Mouse (Mus musculus): ENCODE data around the gene Gm5485.

Gm5485 gene

GRCm38 (mm10) chr16:48403423-48403822, 8.8 kb downstream of the Gm5485 start:
- no peak for TF ChIP-seq GATA4 (IDR thresholded peaks at IDR 0.05; ENCODE audit: insufficient replicate concordance, low read length)

DNA sequence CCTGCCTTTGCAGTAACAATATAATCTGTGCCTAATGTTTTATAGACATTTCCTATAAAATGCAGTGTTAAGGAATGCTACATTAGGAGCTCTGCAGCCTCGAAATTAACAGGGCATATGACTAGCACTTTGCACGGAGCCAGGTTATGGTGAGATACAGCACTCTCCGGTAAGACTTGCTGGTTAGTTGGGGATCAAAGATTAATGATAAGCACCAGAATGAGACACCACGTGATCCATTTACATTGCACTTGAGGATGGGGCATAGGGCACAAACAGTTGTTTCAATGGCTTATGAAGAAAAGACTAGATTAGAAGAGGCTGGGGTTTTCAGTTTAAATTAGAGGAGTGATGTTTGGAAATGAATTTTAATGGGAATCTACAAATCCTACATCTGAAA, 9.3 kb downstream of the Gm5485 start:
- TF ChIP-seq GATA4 (IDR thresholded peaks at IDR 0.05; ENCODE audit: insufficient replicate concordance, low read length), result no peak

DNA sequence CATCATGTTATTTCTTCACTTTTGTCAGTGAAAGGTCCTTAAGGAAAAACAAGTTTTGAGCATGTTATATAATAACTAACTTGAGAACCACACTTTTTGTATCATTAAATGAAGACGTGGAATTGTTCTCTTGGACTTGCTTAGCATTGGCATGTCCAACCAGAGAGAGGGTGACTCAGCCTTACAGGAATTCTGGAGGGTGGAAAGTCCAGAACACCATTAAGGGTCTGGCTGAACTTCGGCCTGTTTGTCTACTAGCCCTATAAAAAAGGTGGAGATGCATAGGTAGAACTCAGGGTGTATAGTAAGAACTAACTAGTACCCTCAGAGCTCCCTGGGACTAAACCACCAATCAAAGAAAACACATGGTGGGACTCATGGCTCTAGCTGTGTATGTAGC, 16.9 kb downstream of the Gm5485 start:
- no peak for TF ChIP-seq GATA4 (IDR thresholded peaks at IDR 0.05; ENCODE audit: insufficient replicate concordance, low read length)

- TF ChIP-seq GATA4 (IDR thresholded peaks at IDR 0.05; ENCODE audit: insufficient replicate concordance, low read length), result no peak
Measured at GRCm38 (mm10) chr16:48386982-48387381, 25.2 kb downstream of the Gm5485 start.

- TF ChIP-seq GATA4 (IDR thresholded peaks at IDR 0.05; ENCODE audit: insufficient replicate concordance, low read length), result no peak
Measured at GRCm38 (mm10) chr16:48383582-48384257, 28.5 kb downstream of the Gm5485 start.

GRCm38 (mm10) chr16:48373711-48374485, 38.3 kb downstream of the Gm5485 start:
- TF ChIP-seq GATA4 (IDR thresholded peaks at IDR 0.05; ENCODE audit: insufficient replicate concordance, low read length), result no peak

- TF ChIP-seq GATA4 (IDR thresholded peaks at IDR 0.05; ENCODE audit: insufficient replicate concordance, low read length), result no peak
Measured at GRCm38 (mm10) chr16:48372461-48372860, 39.8 kb downstream of the Gm5485 start.

- no peak for TF ChIP-seq GATA4 (IDR thresholded peaks at IDR 0.05; ENCODE audit: insufficient replicate concordance, low read length)
Measured at GRCm38 (mm10) chr16:48368096-48368495, 44.1 kb downstream of the Gm5485 start.

- TF ChIP-seq GATA4 (IDR thresholded peaks at IDR 0.05; ENCODE audit: insufficient replicate concordance, low read length), result no peak
Measured at GRCm38 (mm10) chr16:48366801-48367200, 45.4 kb downstream of the Gm5485 start.

DNA sequence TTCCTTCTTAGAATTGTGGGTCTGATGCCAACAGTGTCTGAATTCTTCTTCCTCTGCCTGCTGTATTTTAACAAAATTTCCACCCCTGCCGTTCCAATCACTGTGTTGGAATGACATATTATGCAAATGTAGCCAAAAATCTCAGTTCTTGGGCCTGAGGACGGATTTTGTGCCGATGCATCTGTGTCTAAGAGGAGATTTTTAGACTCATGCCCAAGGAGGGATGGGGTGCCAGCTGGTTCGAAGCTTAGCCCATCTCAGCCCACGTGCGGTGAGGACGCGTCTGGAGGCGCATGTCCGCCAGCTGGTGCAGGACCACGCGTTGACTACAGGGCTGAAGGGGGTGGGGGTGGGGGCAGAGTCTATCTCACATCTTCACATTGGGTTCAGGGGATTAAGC, 51.3 kb downstream of the Gm5485 start:
- TF ChIP-seq GATA4 (IDR thresholded peaks at IDR 0.05; ENCODE audit: insufficient replicate concordance, low read length), result no peak

DNA sequence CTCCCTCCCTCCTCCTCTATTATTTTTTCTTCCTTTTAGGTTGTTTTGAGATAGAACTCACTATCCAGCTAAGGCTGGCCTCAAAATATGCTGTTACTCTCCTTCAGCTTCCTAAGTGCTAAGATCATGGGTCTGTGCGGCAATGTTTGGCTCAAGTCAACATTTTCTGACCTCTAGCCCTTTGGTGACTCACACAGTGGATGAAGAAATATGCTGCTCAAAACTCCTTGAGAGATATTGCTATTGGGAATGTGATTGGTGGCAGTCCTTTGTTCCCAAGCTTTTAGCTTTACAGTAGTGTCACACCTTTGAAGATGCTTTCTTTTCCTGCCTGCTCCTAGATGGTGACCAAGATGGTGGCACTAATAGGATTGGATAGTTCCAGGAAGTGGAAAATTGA, 55.8 kb downstream of the Gm5485 start:
- TF ChIP-seq GATA4 (IDR thresholded peaks at IDR 0.05; ENCODE audit: insufficient replicate concordance, low read length), result no peak

DNA sequence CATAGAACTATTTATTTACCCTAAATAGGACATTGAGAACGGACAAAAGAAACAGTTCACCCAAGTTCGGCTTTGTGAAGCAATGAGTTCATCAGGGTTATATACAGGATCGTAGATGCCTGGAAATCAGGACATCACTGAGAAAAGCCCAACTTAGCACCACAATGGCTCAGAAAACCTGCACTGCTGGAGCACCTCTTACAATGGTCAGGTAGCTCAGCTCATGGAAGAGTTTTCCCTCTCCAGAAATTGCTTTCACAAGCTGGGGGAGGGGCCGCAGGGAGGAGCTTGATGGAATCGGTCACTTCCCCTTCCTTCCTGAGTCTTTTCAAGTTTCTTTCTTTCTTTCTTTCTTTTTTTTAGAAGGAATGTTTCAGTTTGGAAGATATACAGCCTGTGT, 56.5 kb downstream of the Gm5485 start:
- TF ChIP-seq GATA4 (IDR thresholded peaks at IDR 0.05; ENCODE audit: insufficient replicate concordance, low read length), result no peak

All from liver, adult (tissue).